Mouse (Mus musculus): ENCODE results near the gene Timp1. TPM values are rescaled to one million over a fixed set of nuclear protein-coding genes. Genes with fewer than 3 reads are reported as not detected.

The Timp1 gene
- total RNA-seq, 1 experiment from 2014 or later, result not detected

GRCm38 (mm10) chrX:20921366-20921765 lies 51.4 kb downstream of the Timp1 start:
- no peak for ATAC-seq (replicated peaks; ENCODE audit: low read depth, poor library complexity, severe bottlenecking)

- ATAC-seq (replicated peaks; ENCODE audit: low read depth, poor library complexity, severe bottlenecking), result no peak
Measured at GRCm38 (mm10) chrX:20923506-20923905, 53.5 kb downstream of the Timp1 start.

Other genes starting within 250 kb of the Timp1 start
- 167 and 207 TPM in 2 replicates for gene Uba1, start 211.8 kb upstream of the Timp1 start, total RNA-seq (2017)
- gene Cdk16, start 182.2 kb upstream of the Timp1 start, total RNA-seq (2017), result 22.5 and 29.5 TPM in 2 replicates
- 30.0 and 38.5 TPM in 2 replicates for gene Usp11, start 166.3 kb upstream of the Timp1 start, total RNA-seq (2017)
- 33.2 and 46.5 TPM in 2 replicates for gene Araf, start 72.4 kb upstream of the Timp1 start, total RNA-seq (2017)
- not detected in 2 replicates for gene Syn1, start 50.8 kb downstream of the Timp1 start, total RNA-seq (2017)
- 2.9 and 5.2 TPM in 2 replicates for gene Cfp, start 61.4 kb downstream of the Timp1 start, total RNA-seq (2017)
- 2.9 and 4.3 TPM in 2 replicates for gene Elk1, start 80.4 kb downstream of the Timp1 start, total RNA-seq (2017)
- gene Uxt, start 91.9 kb downstream of the Timp1 start, total RNA-seq (2017), result 17.9 and 37.2 TPM in 2 replicates
- 16.4 TPM in 2 replicates for gene Zfp182, start 192.2 kb downstream of the Timp1 start, total RNA-seq (2017)
- gene Spaca5, start 198.2 kb downstream of the Timp1 start, total RNA-seq (2017), result not detected in 2 replicates
- gene Zfp300, start 219.4 kb downstream of the Timp1 start, total RNA-seq (2017), result 0.19 and 3.1 TPM in 2 replicates
- not detected in 2 replicates for gene Ssxa1, start 245.7 kb downstream of the Timp1 start, total RNA-seq (2017)

Measured in common myeloid progenitor, adult 5-6 weeks (primary cell).